Mouse (Mus musculus) forebrain, embryonic 16.5 days (tissue): ENCODE measurements around the gene Fcrlb. TPM values are rescaled to one million over a fixed set of nuclear protein-coding genes. Genes with fewer than 3 reads are reported as not detected.

Source experiments
- ATAC-seq: fragments of 200-750 bp; cut with Nextera tagmentation; 2 replicates; pipeline ENCODE4 v1.8.0; 2017; ENCODE audit warnings: mild to moderate bottlenecking, moderate library complexity
- H3K27ac ChIP-seq: fragments of 300-500 bp; sonication (generic); 2 replicates; pipeline ENCODE4 v1.5.1; 2014; ENCODE audit warnings: low read length, control low read depth
- H3K27me3 ChIP-seq: fragments of 300-500 bp; sonication (generic); replicated peaks from 2 replicates; pipeline ENCODE4 v1.6.1; 2014; ENCODE audit warnings: low read length; ENCODE audit not compliant: control insufficient read depth, insufficient read depth
- H3K36me3 ChIP-seq: fragments of 300-500 bp; sonication (generic); 2 replicates; pipeline ENCODE4 v1.6.1; 2014; ENCODE audit not compliant: control insufficient read depth, insufficient read depth
- H3K4me1 ChIP-seq: fragments of 300-500 bp; sonication (generic); replicated peaks from 2 replicates; pipeline ENCODE4 v1.6.1; 2014; ENCODE audit warnings: low read length; ENCODE audit not compliant: control insufficient read depth, insufficient read depth
- H3K4me2 ChIP-seq: fragments of 300-500 bp; sonication (generic); 2 replicates; pipeline ENCODE4 v1.6.1; 2014; ENCODE audit warnings: mild to moderate bottlenecking, low read length, control low read depth
- H3K4me3 ChIP-seq: fragments of 300-500 bp; sonication (generic); replicated peaks from 2 replicates; pipeline ENCODE4 v1.5.1; 2014; ENCODE audit warnings: mild to moderate bottlenecking, low read length, control low read depth
- H3K9ac ChIP-seq: fragments of 300-500 bp; sonication (generic); replicated peaks from 2 replicates; pipeline ENCODE4 v1.6.1; 2014; ENCODE audit warnings: low read depth, low read length, control low read depth
- H3K9me3 ChIP-seq: fragments of 300-500 bp; sonication (generic); 2 replicates; pipeline ENCODE4 v1.6.1; 2016; ENCODE audit warnings: low read length; ENCODE audit not compliant: control insufficient read depth
- WGBS: fragments of 180-500 bp; shearing (Covaris S2); extraction: QIAGEN DNeasy Blood & Tissue Kit; methylation state at CpG from one replicate; pipeline ENCODE4 v1.1.7; 2014; 5-methylcytosine and 5-hydroxymethylcytosine counted together
- polyA plus RNA-seq: library from polyadenylated mRNA; unstranded; fragments of >200 nt; fragmentation: Nextera tagmentation; extraction: Ambion mirVana; gene quantifications from 2 replicates; pipeline ENCODE4 v1.2.1, GENCODE M21; 2015

Fcrlb gene
- polyA plus RNA-seq, 1 experiment from 2014 or later = 0.22 TPM

DNA sequence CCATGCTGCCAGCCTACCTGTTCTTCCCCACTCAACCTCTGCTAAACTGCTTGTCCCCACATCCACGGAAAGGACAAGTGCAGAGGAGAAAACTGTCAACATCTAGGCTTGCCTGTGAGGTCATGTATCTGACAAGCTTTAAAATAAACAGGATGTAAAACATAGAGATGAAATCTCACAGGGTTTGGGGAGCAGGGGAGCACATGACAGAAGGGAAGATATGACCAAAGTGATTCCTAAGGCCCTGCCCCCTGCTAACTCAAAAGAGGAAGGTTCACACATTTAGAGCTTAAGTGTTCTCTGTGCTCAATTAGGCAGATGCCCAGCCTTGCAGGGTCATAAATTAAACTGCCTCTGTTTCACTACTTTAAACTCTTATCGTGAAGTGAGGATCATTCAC, 21.6 kb upstream of the Fcrlb start:
- H3K9ac ChIP-seq = no peak overlapping the region
- H3K36me3 ChIP-seq = no peaks in the 10 kb centered on the region
- no peaks in the 10 kb centered on the region for H3K9me3 ChIP-seq
- H3K27ac ChIP-seq = no peak overlapping the region
- no peaks in the 10 kb centered on the region for H3K4me1 ChIP-seq
- H3K4me2 ChIP-seq = no peak overlapping the region
- no peak overlapping the region for H3K4me3 ChIP-seq
- ATAC-seq = no peak
- WGBS = 88% methylated on average over 2 of the region's 2 CpGs
- no peaks in the 10 kb centered on the region for H3K27me3 ChIP-seq

GRCm38 (mm10) chr1:170933940-170934339, 21.2 kb upstream of the Fcrlb start:
- Histone ChIP-seq H3K4me3 (no peak overlapping the region), H3K36me3 (no peaks in the 10 kb centered on the region), H3K4me2 (no peak overlapping the region), H3K9ac (no peak overlapping the region), H3K4me1 (no peaks in the 10 kb centered on the region), H3K9me3 (no peaks in the 10 kb centered on the region), H3K27me3 (no peaks in the 10 kb centered on the region), H3K27ac (no peak overlapping the region)
- no peak for ATAC-seq
- WGBS = 88% methylated on average over 1 of the region's 1 CpGs

DNA sequence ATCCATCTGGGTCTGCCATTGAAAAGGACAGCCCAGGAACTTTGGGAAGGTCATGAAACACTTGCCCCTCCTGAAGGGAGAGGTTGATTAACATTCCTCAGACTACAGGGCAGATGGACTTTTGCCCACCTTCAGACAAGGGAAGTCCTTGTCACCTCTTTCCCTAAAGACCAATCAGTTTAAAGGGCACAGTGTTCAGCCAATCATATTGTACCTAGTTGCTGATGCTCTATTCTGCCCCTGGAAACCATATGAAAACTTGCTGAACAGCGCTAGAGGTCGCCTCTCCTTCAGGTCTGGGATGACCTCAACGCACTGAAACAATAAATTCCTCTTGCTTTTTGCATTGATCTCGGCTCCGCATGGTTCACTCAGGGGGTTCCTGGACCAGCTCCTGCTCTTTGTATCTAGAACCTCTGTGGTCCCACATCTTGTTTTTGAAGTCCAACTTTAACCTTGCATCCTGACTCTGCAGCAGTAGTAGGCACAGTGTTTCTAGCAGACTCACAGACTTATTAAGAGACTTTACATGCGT, 20.7 kb upstream of the Fcrlb start:
- H3K4me1 ChIP-seq = no peaks in the 10 kb centered on the region
- H3K36me3 ChIP-seq = no peaks in the 10 kb centered on the region
- WGBS = 71% methylated on average over 6 of the region's 6 CpGs
- no peak for ATAC-seq
- H3K9me3 ChIP-seq = no peaks in the 10 kb centered on the region
- no peak overlapping the region for H3K4me3 ChIP-seq
- H3K4me2 ChIP-seq = no peak overlapping the region
- H3K27ac ChIP-seq = no peak overlapping the region
- no peaks in the 10 kb centered on the region for H3K27me3 ChIP-seq
- H3K9ac ChIP-seq = no peak overlapping the region

GRCm38 (mm10) chr1:170932043-170932442, 19.3 kb upstream of the Fcrlb start:
- no peaks in the 10 kb centered on the region for H3K4me1 ChIP-seq
- H3K9me3 ChIP-seq = no peaks in the 10 kb centered on the region
- H3K27ac ChIP-seq = no peak overlapping the region
- 86% methylated on average over 3 of the region's 3 CpGs for WGBS
- no peak overlapping the region for H3K9ac ChIP-seq
- H3K4me3 ChIP-seq = no peak overlapping the region
- no peaks in the 10 kb centered on the region for H3K27me3 ChIP-seq
- no peaks in the 10 kb centered on the region for H3K36me3 ChIP-seq
- H3K4me2 ChIP-seq = no peak overlapping the region
- ATAC-seq = no peak

DNA sequence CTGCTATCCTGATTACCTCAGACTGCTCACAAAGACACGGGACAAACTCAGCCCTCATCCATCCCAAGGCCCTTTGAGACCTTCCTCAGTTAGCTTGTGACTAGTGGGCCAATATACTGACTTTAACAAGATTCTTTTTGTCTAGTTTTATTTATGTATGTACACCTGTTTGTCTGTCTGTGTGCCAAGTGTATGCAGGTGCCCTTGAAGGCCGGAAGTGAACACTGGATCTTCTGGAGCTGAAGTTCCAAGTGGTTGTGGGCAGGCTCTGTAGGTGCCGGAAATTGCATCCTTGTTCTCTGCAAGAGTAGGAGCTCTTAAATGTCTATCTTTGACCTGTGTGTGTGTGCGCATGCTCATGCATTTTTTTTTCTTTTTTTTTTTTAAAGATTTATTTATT, 16.5 kb upstream of the Fcrlb start:
- no peak for ATAC-seq

DNA sequence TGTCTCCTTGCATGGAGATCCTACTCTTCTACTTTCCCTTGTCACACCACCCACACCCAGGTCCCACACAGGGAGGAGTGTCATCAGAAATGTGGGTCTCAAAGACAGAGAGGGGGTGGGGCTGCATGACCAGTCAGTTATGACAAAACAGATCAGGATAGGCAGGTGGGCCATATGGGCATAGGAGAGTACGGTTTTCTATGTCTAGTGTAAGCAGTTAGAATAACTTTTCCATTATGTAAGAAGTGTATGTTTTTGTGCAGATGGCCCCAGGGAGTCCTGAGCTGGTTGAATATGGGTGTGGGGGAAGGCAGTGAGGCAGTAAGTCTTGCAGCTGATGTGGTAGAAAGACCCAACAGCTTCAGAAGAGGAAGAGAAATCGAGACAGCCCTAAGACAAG, 15.7 kb upstream of the Fcrlb start:
- no peaks in the 10 kb centered on the region for H3K4me1 ChIP-seq
- H3K9ac ChIP-seq = no peak overlapping the region
- 70% methylated on average over 2 of the region's 2 CpGs for WGBS
- ATAC-seq = no peak
- H3K27me3 ChIP-seq = no peaks in the 10 kb centered on the region
- no peak overlapping the region for H3K4me2 ChIP-seq
- H3K9me3 ChIP-seq = no peaks in the 10 kb centered on the region
- no peak overlapping the region for H3K27ac ChIP-seq
- H3K36me3 ChIP-seq = no peaks in the 10 kb centered on the region
- H3K4me3 ChIP-seq = no peak overlapping the region

More for the DNA sequence above, 16.5 kb upstream of the Fcrlb start:
- Histone ChIP-seq H3K4me1 (no peaks in the 10 kb centered on the region), H3K27me3 (no peaks in the 10 kb centered on the region), H3K9ac (no peak overlapping the region), H3K4me3 (no peak overlapping the region), H3K27ac (no peak overlapping the region), H3K4me2 (no peak overlapping the region), H3K36me3 (no peaks in the 10 kb centered on the region), H3K9me3 (no peaks in the 10 kb centered on the region)
- 87% methylated on average over 4 of the region's 4 CpGs for WGBS

DNA sequence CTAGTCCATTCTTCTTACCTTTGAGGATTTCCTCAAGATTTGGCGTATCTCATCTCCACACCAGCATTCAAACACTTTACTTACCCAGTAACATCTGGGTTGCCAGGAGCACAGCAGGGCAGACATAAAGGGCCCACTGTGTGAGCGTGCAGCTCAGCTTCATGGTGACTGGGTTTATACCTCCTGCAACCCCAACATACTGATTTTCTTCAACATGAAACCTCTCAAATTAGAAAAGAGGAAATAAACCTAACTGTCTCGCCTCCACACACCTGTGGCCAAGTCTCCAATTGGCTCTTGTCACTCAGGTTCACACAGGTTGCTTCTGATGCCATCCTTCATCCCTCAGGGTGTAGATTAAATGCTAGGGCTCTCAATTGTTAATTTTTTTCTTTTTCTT, 14.6 kb upstream of the Fcrlb start, which contains the start of gene Fcrla:
TSS of gene Fcrla (minus strand) at position 206 of the 400 bp plus-strand sequence.
- Histone ChIP-seq H3K9me3 (no peaks in the 10 kb centered on the region), H3K4me1 (no peaks in the 10 kb centered on the region), H3K36me3 (no peaks in the 10 kb centered on the region), H3K4me2 (no peak within 1 kb of the TSS), H3K9ac (no peak within 1 kb of the TSS), H3K27me3 (no peaks in the 10 kb centered on the region), H3K27ac (no peak within 1 kb of the TSS), H3K4me3 (no peak within 1 kb of the TSS)
- 76% methylated on average over 3 of the region's 3 CpGs for WGBS
- no peak for ATAC-seq

- no peak overlapping the region for H3K4me3 ChIP-seq
- H3K4me1 ChIP-seq = no peaks in the 10 kb centered on the region
- no peaks in the 10 kb centered on the region for H3K27me3 ChIP-seq
- H3K9me3 ChIP-seq = no peaks in the 10 kb centered on the region
- no peak for ATAC-seq
- H3K9ac ChIP-seq = no peak overlapping the region
- 72% methylated on average over 6 of the region's 6 CpGs for WGBS
- H3K4me2 ChIP-seq = no peak overlapping the region
- H3K27ac ChIP-seq = no peak overlapping the region
- no peaks in the 10 kb centered on the region for H3K36me3 ChIP-seq
Measured at GRCm38 (mm10) chr1:170926941-170927340, 14.2 kb upstream of the Fcrlb start.

DNA sequence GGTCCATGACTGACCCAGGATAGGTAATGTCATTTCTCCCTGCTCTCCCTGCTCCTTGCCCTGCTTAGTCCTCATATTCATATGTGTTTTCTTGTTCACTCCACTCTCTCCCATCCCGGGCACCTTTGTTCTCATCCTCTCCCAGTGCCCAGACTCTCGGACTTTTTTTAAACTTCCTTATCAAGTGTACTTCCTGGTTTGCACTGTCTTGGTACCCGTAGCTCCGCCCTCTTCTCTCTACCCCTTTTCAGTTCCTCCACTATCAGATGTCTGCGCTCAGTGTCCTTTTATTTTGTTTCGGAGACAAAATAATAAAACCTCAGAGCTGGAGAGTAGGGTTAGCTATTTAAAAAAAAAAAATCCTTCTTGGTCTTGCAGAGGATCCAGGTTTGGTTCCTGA, 11.7 kb upstream of the Fcrlb start:
- ATAC-seq = no peak
- Histone ChIP-seq H3K36me3 (no peaks in the 10 kb centered on the region), H3K27me3 (no peaks in the 10 kb centered on the region), H3K4me3 (no peak overlapping the region), H3K4me1 (no peaks in the 10 kb centered on the region), H3K9me3 (no peaks in the 10 kb centered on the region), H3K9ac (no peak overlapping the region), H3K4me2 (no peak overlapping the region), H3K27ac (no peak overlapping the region)
- WGBS = 84% methylated on average over 6 of the region's 6 CpGs

DNA sequence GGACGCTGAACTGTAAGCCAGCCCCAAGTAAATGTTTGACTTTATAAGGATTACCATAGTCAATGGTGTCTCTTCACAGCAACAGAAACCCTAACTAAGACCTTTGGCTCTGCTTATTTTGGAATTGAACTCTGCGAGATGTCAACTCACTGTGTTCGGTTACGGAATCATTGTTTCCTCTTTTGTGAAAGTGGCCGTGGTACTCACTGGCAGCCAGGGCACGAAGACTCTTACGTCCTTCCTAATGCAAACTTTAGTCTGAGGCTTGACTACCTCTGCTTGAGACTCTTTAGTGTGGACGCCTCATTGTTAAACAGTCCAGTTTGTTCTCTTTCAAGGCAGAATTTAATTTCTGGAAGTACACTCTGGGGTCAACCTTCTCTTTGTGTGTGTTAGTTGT, 6.6 kb upstream of the Fcrlb start:
- WGBS = 96% methylated on average over 8 of the region's 8 CpGs
- Histone ChIP-seq H3K36me3 (no peaks in the 10 kb centered on the region), H3K4me3 (no peak overlapping the region), H3K9me3 (no peaks in the 10 kb centered on the region), H3K27ac (no peak overlapping the region), H3K27me3 (no peaks in the 10 kb centered on the region), H3K4me2 (no peak overlapping the region), H3K4me1 (no peaks in the 10 kb centered on the region), H3K9ac (no peak overlapping the region)
- ATAC-seq = no peak
